Mouse (Mus musculus) neural tube, embryonic 12.5 days (tissue): ENCODE measurements around the gene Prtn3. TPM values are rescaled to one million over a fixed set of nuclear protein-coding genes. Genes with fewer than 3 reads are reported as not detected.

ENCODE experiments used
- ATAC-seq: fragments of 200-750 bp; cut with Nextera tagmentation; 2 replicates; pipeline ENCODE4 v1.8.0; 2017; ENCODE audit warnings: low read depth, mild to moderate bottlenecking, moderate TSS enrichment, moderate library complexity; ENCODE audit not compliant: low FRiP score
- H3K27ac ChIP-seq: fragments of 300-500 bp; sonication (generic); 2 replicates; pipeline ENCODE4 v1.5.1; 2016
- H3K27me3 ChIP-seq: fragments of 300-500 bp; sonication (generic); replicated peaks from 2 replicates; pipeline ENCODE4 v1.6.1; 2016; ENCODE audit warnings: mild to moderate bottlenecking
- H3K36me3 ChIP-seq: fragments of 300-500 bp; sonication (generic); 2 replicates; pipeline ENCODE4 v1.6.1; 2016; ENCODE audit warnings: mild to moderate bottlenecking
- H3K4me1 ChIP-seq: fragments of 300-500 bp; sonication (generic); 2 replicates; pipeline ENCODE4 v1.6.1; 2016
- H3K4me2 ChIP-seq: fragments of 300-500 bp; sonication (generic); replicated peaks from 2 replicates; pipeline ENCODE4 v1.6.1; 2016; ENCODE audit warnings: mild to moderate bottlenecking
- H3K4me3 ChIP-seq: fragments of 300-500 bp; sonication (generic); 2 replicates; pipeline ENCODE4 v1.5.1; 2016
- H3K9ac ChIP-seq: fragments of 300-500 bp; sonication (generic); 2 replicates; pipeline ENCODE4 v1.6.1; 2016; ENCODE audit warnings: mild to moderate bottlenecking
- H3K9me3 ChIP-seq: fragments of 300-500 bp; sonication (generic); 2 replicates; pipeline ENCODE4 v1.6.1; 2016; ENCODE audit warnings: mild to moderate bottlenecking
- WGBS: fragments of 180-500 bp; shearing (Covaris S2); methylation state at CpG from one replicate; pipeline ENCODE4 v1.1.7; 2016; 5-methylcytosine and 5-hydroxymethylcytosine counted together
- polyA plus RNA-seq: library from polyadenylated mRNA; unstranded; fragments of >200 nt; fragmentation: Nextera tagmentation; extraction: Ambion mirVana; gene quantifications from 2 replicates; pipeline ENCODE4 v1.2.1, GENCODE M21; 2016

Gene Prtn3
- polyA plus RNA-seq, 1 experiment from 2014 or later: 12.6 TPM

- peak; percentile 73 for ATAC-seq
- no peaks in the 10 kb centered on the region for H3K9me3 ChIP-seq
- peak within 1 kb of the TSS; percentile 85 for H3K27ac ChIP-seq
- H3K4me1 ChIP-seq: peaks cover 39% of the 10 kb centered on the region
- H3K9ac ChIP-seq: peak within 1 kb of the TSS; percentile 94
- H3K4me2 ChIP-seq: peak within 1 kb of the TSS; percentile 93
- WGBS: under 1% methylated on average over 63 of the region's 63 CpGs
- peaks cover 13% of the 10 kb centered on the region for H3K36me3 ChIP-seq
- peaks cover 20% of the 10 kb centered on the region for H3K27me3 ChIP-seq
- H3K4me3 ChIP-seq: peak within 1 kb of the TSS; percentile 97
Measured at GRCm38 (mm10) chr10:79926491-79927323, 52.4 kb downstream of the Prtn3 start, which contains the start of gene Arid3a. Gene Arid3a, plus strand, starts transcription at chr10:79927043.

GRCm38 (mm10) chr10:79927324-79928029, 53.2 kb downstream of the Prtn3 start:
- peak overlapping the region; percentile 97 for H3K4me3 ChIP-seq
- under 1% methylated on average over 54 of the region's 54 CpGs for WGBS
- no peaks in the 10 kb centered on the region for H3K9me3 ChIP-seq
- H3K36me3 ChIP-seq: peaks cover 19% of the 10 kb centered on the region
- peaks cover 12% of the 10 kb centered on the region for H3K27me3 ChIP-seq
- peak overlapping the region; percentile 94 for H3K9ac ChIP-seq
- ATAC-seq: peak; percentile 55
- peak overlapping the region; percentile 85 for H3K27ac ChIP-seq
- peak overlapping the region; percentile 93 for H3K4me2 ChIP-seq
- peaks cover 44% of the 10 kb centered on the region for H3K4me1 ChIP-seq

- H3K9ac ChIP-seq: peak overlapping the region; percentile 94
- H3K36me3 ChIP-seq: peaks cover 26% of the 10 kb centered on the region
- H3K27me3 ChIP-seq: peaks cover 5% of the 10 kb centered on the region
- no peak for ATAC-seq
- 1% methylated on average over 29 of the region's 29 CpGs for WGBS
- peaks cover 51% of the 10 kb centered on the region for H3K4me1 ChIP-seq
- H3K4me3 ChIP-seq: peak overlapping the region; percentile 97
- H3K4me2 ChIP-seq: peak overlapping the region; percentile 93
- no peaks in the 10 kb centered on the region for H3K9me3 ChIP-seq
- peak overlapping the region; percentile 85 for H3K27ac ChIP-seq
Measured at GRCm38 (mm10) chr10:79928030-79928694, 53.9 kb downstream of the Prtn3 start.

DNA sequence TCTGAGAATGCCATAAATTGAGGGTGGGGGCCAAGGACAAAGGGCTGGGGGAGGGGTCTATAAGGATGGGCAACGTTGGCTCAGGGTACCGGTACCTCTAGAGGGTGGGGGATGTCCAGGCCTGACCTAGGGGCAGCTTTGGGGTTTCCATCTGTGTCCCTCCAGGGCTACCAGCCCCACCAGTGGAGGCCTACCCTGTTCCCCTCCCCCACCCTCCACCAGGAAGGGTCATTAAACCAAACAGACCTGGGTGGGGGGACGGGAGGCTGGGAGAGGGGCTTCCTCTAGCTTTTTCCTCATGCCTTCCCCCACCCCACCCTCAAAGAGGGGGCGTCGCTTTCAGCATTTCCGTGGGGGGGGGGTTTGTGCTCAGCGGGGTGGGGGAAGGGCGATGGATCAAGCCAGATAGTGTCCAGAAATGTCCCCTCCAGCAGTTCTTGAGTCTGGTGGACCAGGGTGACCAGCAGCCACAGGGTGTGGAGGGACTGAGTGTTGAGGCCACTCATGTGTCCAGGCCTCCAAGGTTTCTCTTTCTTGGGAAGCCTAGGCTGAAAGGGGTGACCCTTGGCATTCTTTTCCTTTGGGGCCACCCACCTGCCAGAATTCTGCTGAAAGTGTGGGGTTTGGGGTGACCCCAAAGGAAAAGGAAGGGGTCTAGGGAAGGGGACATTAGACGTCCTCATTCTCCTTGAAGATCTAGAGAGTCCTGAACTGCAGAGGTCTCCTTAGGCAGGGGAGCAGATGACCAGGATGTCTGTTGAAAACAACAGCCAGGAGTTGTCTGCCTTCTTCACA, 54.8 kb downstream of the Prtn3 start:
- H3K4me1 ChIP-seq: peaks cover 61% of the 10 kb centered on the region
- no peak for ATAC-seq
- 20% methylated on average over 9 of the region's 9 CpGs for WGBS

DNA sequence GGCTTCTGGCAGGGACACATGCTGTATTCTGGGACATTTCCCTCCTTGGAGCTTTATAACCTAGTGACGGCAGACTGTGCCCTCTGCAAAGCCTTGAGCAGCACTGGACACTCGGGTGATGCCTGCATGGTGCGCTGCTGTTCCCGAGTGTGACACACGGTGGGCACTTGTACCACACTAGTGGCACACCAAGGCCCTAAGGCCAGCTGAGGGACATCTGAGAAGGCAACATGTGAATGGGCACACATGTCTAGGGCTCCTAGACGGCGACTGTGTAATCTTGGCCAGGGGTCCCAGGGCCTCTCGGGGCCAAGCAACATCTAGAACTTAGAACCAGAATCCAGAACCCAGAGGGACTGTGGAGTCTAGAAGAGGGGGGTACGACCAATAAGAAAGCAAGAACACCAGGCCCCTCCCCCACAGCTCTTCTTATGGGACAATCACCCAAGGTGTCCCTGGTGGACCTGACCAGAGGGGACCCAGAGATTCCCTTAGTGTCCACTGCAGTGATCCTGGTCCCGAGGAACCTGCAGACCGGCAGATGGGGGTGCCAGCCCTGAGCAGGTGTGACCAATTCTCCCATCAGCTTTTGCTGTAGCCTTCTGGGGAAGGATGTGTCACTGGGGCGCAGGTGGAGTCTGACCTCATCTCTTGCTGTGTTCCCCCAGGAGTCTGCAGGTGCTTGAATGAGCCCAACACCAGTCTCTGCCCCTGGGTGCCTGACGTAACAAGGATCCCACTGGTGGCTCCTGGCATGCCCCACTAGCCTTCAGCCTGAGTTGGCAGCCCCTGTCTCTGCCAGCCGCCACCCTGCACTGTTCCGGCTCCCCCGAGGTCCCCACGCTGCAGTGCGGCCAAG, 55.9 kb downstream of the Prtn3 start:
- Histone ChIP-seq H3K9ac (peak overlapping the region; percentile 35; the same call in 1 of the 2 replicates), H3K27ac (no peak overlapping the region; the same call in 1 of the 2 replicates)

More for the DNA sequence above, 54.8 kb downstream of the Prtn3 start:
- Histone ChIP-seq H3K27me3 (no peaks in the 10 kb centered on the region), H3K4me3 (peak overlapping the region; percentile 97), H3K27ac (peak overlapping the region; percentile 42; the same call in 1 of the 2 replicates), H3K9me3 (no peaks in the 10 kb centered on the region), H3K9ac (peak overlapping the region; percentile 94), H3K36me3 (peaks cover 33% of the 10 kb centered on the region), H3K4me2 (peak overlapping the region; percentile 93)

GRCm38 (mm10) chr10:79930826-79931186, 56.5 kb downstream of the Prtn3 start:
- Histone ChIP-seq H3K4me2 (peak overlapping the region; percentile 93), H3K4me3 (peak overlapping the region; percentile 5; the same call in 1 of the 2 replicates), H3K9ac (peak overlapping the region; percentile 35; the same call in 1 of the 2 replicates), H3K9me3 (no peaks in the 10 kb centered on the region), H3K4me1 (peaks cover 66% of the 10 kb centered on the region), H3K27me3 (no peaks in the 10 kb centered on the region), H3K36me3 (peaks cover 39% of the 10 kb centered on the region), H3K27ac (no peak overlapping the region)
- ATAC-seq: no peak
- WGBS: 77% methylated on average over 16 of the region's 16 CpGs

More for the DNA sequence above, 55.9 kb downstream of the Prtn3 start:
- Histone ChIP-seq H3K4me2 (peak overlapping the region; percentile 93), H3K4me3 (peak overlapping the region; percentile 5; the same call in 1 of the 2 replicates), H3K4me1 (peaks cover 66% of the 10 kb centered on the region), H3K27me3 (no peaks in the 10 kb centered on the region), H3K36me3 (peaks cover 35% of the 10 kb centered on the region), H3K9me3 (no peaks in the 10 kb centered on the region)
- ATAC-seq: no peak
- 83% methylated on average over 18 of the region's 18 CpGs for WGBS

- H3K27ac ChIP-seq: no peak overlapping the region
- no peaks in the 10 kb centered on the region for H3K27me3 ChIP-seq
Measured at GRCm38 (mm10) chr10:79931797-79932196, 57.5 kb downstream of the Prtn3 start.

GRCm38 (mm10) chr10:79932736-79933135, 58.5 kb downstream of the Prtn3 start:
- H3K9me3 ChIP-seq: no peaks in the 10 kb centered on the region
- peak overlapping the region; percentile 41; the same call in 1 of the 2 replicates for H3K9ac ChIP-seq
- H3K4me2 ChIP-seq: peak overlapping the region; percentile 26
- no peaks in the 10 kb centered on the region for H3K27me3 ChIP-seq
- 16% methylated on average over 8 of the region's 8 CpGs for WGBS
- H3K4me3 ChIP-seq: no peak overlapping the region
- H3K27ac ChIP-seq: peak overlapping the region; percentile 16; the same call in 1 of the 2 replicates
- peaks cover 72% of the 10 kb centered on the region for H3K4me1 ChIP-seq
- no peak for ATAC-seq
- peaks cover 48% of the 10 kb centered on the region for H3K36me3 ChIP-seq

More at GRCm38 (mm10) chr10:79931797-79932196, 57.5 kb downstream of the Prtn3 start:
- no peak overlapping the region for H3K9ac ChIP-seq
- WGBS: 80% methylated on average over 9 of the region's 9 CpGs
- H3K9me3 ChIP-seq: no peaks in the 10 kb centered on the region
- peaks cover 63% of the 10 kb centered on the region for H3K4me1 ChIP-seq
- ATAC-seq: no peak
- H3K4me2 ChIP-seq: peak overlapping the region; percentile 12; the same call in 1 of the 2 replicates
- peaks cover 44% of the 10 kb centered on the region for H3K36me3 ChIP-seq
- H3K4me3 ChIP-seq: no peak overlapping the region
